Mouse (Mus musculus) adrenal gland (tissue): Measurements from ENCODE around the gene Actb.

Source experiments
- intact Hi-C: fragments of 180-260 bp; cut with DNase I; formaldehyde crosslinking; loops from one replicate; pipeline ENCODE4 v1.15.1; 2025
- long read RNA-seq, 2 experiments: library from polyadenylated mRNA; unstranded; transcript quantifications; one replicate each; pipeline ENCODE4 v2.0.0; 2020; ENCODE audit warnings: borderline replicate concordance in 1 of 2; ENCODE audit not compliant: insufficient replicate concordance in 1 of 2

Gene Actb
- long read RNA-seq, experiment 1, transcript Actb-201 (6 exons, 1,920 nt): major isoform, 402 of 537 reads
- long read RNA-seq, experiment 1, partial matches to known transcripts: 43 of 537 reads
- long read RNA-seq, experiment 1, other reads (novel, unspliced or antisense): 92 of 537 reads
- long read RNA-seq, experiment 2, transcript Actb-201 (6 exons, 1,920 nt): major isoform, 329 of 415 reads
- long read RNA-seq, experiment 2, partial matches to known transcripts: 32 of 415 reads
- long read RNA-seq, experiment 2, other reads (novel, unspliced or antisense): 54 of 415 reads

GRCm38 (mm10) chr5:142906532-142907047, at the start of gene Actb:
Gene Actb (minus strand): TSS chr5:142906754.
- intact Hi-C loops: no loop called here

DNA sequence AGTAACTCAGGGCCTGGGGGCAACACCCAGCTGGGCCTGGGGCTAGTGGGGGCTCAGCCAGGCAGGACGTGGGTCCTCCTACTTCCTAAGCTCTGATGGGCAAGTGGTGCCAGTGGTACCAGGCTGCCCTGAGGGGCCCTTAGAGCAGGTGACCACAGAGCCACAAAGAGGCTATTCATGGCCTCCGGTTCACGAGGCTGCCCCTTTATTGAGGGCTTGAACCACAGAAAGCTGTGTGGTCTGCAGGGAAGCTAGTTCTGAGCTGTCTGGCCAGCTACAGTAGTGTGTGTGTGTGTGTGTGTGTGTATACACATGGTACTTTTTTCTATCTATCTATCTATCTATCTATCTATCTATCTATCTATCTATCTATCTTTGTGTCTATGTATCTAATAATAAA, 47.1 kb upstream of the Actb start:
- intact Hi-C loops: no loop called here

- intact Hi-C loops: no loop called here
Observed at GRCm38 (mm10) chr5:142950405-142950804, 43.9 kb upstream of the Actb start.

- intact Hi-C loops: loop anchor here (5.0 kb wide), 1 partner anchor 53 kb away; no protein-coding TSS in a partner anchor
Observed at GRCm38 (mm10) chr5:142949580-142949979, 43.0 kb upstream of the Actb start.

- intact Hi-C loops: loop anchor here (5.0 kb wide), 1 partner anchor 55 kb away; no protein-coding TSS in a partner anchor
Observed at GRCm38 (mm10) chr5:142947460-142947859, 40.9 kb upstream of the Actb start.

GRCm38 (mm10) chr5:142944979-142945682, 38.6 kb upstream of the Actb start:
- intact Hi-C loops: loop anchor here (5.0 kb wide), 1 partner anchor 57 kb away; no protein-coding TSS in a partner anchor

- intact Hi-C loops: no loop called here
Observed at GRCm38 (mm10) chr5:142940393-142940792, 33.8 kb upstream of the Actb start.

GRCm38 (mm10) chr5:142937956-142938727, 31.6 kb upstream of the Actb start:
- intact Hi-C loops: loop anchor here (2.0 kb wide), 2 partner anchors 101 to 129 kb away; no protein-coding TSS in a partner anchor

GRCm38 (mm10) chr5:142936336-142936719, 29.8 kb upstream of the Actb start:
- intact Hi-C loops: loop anchor here (2.0 kb wide), 2 partner anchors 102 to 130 kb away; no protein-coding TSS in a partner anchor

DNA sequence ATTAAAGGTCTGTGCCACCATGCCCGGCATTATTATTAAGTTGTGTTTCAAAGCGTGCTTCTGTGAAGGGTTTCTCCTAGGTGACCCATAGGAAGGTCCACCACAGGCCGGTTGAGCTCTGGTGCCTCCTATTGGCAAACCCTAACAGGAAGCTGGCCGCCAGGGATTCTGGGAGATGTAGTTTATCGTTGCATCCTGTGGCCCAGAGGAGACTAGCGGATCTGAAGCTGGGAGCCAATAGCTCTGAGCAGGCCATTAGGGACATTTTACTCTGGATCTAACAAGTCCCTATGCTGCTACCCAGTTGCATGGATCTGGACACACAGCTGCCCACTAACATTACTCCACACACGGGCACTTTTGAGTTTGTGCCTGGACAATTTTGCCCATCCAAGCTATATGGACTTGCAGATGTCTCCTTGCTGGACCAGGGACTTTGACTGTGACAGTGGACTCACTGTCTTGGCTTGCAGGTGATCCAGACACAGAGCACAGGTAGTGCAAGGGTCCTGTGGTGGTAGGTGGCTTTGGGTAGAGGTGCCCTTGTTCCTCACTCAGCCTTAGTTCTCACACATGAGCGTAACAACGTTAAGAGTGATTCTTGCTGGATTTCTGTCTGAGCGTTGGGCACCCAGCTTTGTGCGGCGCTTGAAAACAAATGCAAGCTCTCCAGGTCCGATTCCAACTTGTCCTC, 29.2 kb upstream of the Actb start:
- intact Hi-C loops: loop anchor here (2.0 kb wide), 2 partner anchors 103 to 131 kb away; no protein-coding TSS in a partner anchor

- intact Hi-C loops: loop anchor here (2.0 kb wide), 1 partner anchor 54 kb away; no protein-coding TSS in a partner anchor
Observed at GRCm38 (mm10) chr5:142932731-142933130, 26.2 kb upstream of the Actb start.

DNA sequence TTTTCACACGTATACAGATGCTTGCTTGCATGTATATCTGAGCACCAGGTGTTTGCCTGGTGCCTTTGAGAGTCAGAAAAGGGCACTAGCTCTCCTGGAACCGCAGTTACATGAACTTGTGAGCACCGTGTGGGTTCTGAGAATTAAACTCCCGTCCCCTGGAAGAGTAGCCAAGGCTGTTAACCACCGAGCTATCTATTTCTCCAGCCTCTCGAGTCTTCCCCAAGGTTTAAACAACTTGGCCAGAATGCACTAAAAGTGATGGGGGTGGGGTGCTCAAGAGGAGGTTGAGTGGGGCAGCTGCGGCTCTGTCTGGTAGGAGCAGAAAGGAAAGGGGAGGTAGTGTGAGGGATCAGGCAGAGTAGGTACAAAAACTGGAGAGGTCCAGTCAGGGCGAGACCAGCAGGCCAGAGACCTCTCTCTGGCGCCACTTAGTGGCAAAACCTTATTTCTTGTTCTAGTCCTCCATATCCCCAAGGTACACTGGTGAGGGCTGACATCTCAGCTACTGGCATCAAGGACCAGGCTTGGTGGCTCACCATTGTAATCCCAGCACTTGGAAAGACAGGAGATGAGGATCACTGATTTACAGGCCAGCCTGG, 25.6 kb upstream of the Actb start:
- intact Hi-C loops: loop anchor here (2.0 kb wide), 1 partner anchor 53 kb away; no protein-coding TSS in a partner anchor

GRCm38 (mm10) chr5:142931241-142931745, 24.7 kb upstream of the Actb start:
- intact Hi-C loops: no loop called here

GRCm38 (mm10) chr5:142929400-142929752, 22.8 kb upstream of the Actb start:
- intact Hi-C loops: no loop called here

DNA sequence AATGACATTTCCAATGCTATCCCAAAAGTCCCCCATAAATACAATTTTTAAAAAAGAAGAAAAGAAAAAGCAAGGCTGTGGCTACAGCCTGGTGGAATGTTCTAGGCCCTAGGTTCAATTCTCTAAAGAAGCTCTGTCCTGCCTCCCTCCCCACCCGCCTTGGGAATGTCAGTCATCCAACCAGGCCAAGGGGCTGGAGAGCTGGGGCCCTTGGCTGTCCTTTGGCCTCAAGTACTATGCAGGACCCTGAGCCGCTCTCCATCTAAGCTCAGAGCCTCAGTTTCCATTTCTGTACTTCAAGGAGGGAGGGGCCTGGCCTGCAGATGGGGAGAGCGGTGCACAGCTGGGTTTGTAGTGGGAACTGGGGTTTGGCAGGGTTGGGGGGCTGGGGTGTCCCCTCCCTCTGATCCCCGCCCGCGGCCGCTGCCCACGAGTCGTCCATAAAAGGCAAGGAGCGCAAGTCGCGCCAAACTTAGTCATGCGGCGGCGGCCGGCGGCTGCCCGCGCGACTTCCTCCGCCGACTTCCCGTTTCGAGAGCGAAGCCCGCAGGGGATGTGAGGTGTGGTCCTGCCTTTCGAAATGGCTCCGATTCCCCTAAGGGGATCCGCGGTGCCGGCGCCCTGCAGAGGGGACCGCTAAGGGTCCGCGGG, 22.3 kb upstream of the Actb start:
- intact Hi-C loops: no loop called here

DNA sequence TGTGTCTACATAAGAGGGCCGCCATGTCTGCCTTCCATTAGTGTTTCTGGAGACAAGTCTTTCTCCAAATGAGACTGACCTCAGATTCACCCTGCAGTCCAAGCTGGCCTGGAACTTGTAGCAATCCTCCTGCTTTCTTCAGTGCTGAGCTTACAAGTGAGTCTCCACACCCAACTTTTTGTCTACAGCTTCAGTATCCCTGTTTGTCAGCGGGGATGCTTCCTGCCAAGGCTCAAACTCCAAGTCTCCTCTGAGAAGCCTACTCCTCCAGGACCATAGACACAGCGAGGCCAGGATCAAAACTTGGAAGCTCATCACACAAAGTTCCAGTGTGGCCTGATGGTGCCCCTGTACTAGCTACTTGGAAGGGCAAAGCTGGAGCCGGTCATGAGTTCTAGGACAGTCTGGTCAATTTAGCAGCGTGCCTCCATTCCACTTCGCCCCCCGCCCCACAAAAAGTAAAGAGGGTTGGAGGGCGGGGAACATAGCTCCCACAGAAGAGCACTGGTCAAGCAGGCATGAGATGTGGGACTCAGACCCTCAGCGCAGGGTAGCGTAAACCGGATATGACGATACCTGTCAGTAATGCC, 20.9 kb upstream of the Actb start:
- intact Hi-C loops: no loop called here

DNA sequence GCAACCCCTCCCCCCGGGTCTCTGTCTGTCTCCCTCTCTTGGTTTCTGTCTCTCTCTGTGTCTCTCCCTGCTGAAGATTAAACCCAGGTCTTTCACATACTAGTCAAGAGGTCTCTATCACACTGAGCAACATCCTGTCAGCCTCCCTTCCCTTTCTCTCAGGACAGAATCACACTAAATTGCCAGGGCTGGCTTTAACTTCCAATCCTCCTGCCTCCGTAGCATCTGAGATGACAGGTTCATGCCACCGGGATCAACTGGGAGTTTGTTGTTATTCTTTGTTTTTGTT, 20.3 kb upstream of the Actb start:
- intact Hi-C loops: no loop called here

DNA sequence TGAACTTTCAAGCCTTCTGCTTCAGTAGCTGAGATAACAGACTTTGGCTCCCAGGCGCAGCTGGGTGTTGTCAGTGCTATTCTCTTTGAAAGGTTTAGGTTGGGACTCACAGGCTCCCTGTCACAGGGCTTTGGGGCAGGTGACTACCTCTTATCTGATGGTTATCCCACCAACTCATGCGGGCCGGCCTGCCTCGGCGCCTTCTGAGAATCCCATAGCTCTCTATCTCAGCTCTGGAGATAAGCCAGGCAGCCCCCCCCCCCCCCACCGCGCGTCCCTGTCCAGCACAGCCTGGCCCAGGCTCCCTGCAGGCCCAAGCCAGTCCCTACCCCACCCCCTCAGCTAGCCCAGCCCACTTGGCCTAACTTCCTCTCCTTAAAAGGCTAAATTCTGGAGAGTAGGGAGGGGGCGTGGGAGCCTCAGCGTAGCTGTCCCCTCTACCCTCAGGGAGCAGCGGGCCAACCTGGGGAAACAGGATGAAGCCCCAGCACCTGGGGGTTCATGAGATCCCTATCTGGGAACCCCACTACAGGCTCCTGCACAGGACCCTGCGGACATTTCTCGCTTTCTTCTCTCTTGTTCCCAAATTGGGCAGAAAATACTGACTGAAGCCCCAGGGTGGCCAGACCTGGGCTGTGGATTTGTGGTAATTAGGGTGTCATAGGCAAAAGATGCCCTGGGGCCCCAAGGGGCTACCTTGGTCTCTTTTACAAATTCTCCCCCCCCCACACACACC, 19.8 kb upstream of the Actb start:
- intact Hi-C loops: no loop called here
